Mouse (Mus musculus): ENCODE measurements around the gene Babam2. TPM values are rescaled to one million over a fixed set of nuclear protein-coding genes. Genes with fewer than 3 reads are reported as not detected.

Babam2 gene
- total RNA-seq, 4 experiments from 2014 or later: 43.3 to 54.7 (median 48.8) TPM

DNA sequence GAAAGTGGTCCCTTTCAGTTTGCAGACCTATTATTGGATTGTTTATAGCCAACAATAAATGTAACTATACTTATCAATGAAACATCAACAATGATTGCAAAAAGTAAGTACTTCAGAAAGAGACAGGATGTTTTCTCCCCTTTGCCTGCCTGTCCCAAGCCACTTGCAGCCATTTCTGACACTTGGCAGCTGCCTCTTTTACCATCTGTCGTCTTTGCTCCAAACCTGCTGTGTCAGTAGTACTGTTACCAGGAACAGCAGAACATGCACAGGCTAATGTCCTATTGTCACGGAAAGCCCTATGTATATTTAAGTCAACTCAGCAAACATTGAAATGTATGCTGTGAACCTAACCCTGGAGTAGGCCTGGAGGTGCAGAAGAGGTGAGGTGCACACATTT is 339.4 kb downstream of the Babam2 start:
- DNase-seq (ENCODE audit: low spot score in 2 of 2): no peak

DNA sequence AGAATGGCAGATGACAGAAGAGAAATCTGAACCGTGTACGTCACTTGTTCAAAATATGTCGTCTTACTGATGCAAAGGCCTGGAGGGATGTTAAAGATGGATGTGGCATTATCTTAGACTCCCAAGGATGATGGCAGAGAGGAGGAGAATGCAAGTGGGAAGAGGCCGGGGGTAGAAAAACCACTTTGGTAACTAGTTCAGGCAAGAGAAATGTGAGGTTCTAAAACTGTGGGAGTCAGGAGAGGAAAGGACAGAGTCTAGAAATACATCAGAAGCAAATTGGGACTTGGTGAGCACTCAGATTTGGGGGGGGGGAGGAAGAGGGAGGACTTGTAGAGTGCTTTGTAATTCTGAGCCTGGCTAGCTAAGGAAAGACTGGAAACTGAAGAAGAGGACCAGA is 340.1 kb downstream of the Babam2 start:
- no peak for DNase-seq (ENCODE audit: low spot score in 2 of 2)

DNA sequence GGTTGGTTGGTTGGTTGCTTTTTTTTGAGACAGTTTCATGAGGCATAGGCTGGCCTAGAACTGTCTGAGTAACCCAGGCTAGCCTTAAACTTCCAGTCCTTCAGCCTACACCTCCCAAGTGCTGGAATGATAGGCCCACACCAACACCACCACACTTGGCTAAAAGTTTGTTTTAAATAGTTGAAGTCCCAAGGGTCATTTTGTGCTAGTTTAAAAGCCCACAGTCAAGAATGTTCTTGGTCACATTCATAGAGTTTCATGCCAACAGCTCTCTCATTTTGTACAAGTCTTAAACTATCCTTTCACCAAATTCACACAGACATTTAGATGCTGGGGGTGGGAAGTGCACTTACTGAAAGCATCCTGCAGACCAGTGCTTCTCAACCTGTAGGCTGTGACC is 341.5 kb downstream of the Babam2 start:
- no peak for DNase-seq (ENCODE audit: low spot score in 2 of 2)

DNA sequence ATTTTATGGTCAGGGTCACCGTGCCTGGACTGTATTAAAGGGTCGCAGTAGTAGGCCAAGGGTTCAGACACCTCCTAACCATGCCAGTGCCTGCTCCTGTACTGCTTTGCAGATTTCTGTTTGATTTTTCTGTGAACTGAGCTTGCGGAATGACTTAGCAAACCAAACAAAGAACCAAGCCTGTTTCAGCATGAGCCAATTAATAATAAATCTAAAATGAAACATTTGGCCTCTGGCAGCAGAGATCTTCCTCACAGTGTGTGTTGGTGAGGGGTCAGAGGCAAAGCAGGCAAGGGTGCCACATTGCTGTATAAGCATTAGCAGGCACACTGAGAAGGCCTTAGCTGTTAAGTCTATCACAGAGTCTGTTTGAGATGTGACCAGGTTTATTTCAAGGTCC is 342.0 kb downstream of the Babam2 start:
- DNase-seq (ENCODE audit: low spot score in 2 of 2): no peak

DNA sequence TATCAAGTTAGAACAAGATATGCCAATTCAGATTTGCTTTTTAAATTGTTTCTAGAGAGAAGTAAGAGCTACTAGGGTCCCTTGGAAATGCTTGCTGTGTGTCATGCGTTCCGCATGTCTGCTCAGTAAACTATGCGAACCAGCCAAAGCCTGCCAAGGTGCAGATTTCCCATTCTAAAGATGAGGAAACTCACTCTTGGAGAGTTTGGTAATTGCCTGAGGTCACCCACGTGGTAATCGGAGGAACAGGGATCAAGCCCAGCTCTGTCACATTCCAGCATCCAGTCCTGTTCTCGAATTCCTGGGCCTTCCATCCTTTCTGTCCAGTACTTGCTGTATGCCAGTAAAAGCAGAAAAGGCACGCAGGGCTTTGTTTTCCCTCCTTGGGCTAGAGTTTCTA is 345.7 kb downstream of the Babam2 start:
- no peak for DNase-seq (ENCODE audit: low spot score in 2 of 2)

DNA sequence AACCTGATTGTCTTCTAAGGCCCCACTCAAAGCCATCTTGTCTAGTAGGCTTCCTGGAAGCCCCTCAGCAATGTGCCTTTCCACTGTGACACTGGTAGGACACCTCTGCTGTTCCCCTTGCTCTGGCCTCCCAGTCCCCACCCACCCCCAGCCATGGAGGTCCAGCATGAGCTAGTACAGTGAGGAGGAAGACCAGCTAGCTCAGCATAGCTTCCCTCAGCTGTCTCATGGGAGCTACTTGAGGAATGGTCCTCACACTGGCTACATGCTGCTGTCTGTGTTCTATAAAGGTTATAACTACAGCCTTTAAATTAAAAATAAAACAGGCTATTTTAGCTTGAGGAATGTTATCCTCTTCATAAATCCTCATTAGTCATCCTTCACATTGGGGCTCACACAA is 346.5 kb downstream of the Babam2 start:
- DNase-seq (ENCODE audit: low spot score in 2 of 2): no peak

DNA sequence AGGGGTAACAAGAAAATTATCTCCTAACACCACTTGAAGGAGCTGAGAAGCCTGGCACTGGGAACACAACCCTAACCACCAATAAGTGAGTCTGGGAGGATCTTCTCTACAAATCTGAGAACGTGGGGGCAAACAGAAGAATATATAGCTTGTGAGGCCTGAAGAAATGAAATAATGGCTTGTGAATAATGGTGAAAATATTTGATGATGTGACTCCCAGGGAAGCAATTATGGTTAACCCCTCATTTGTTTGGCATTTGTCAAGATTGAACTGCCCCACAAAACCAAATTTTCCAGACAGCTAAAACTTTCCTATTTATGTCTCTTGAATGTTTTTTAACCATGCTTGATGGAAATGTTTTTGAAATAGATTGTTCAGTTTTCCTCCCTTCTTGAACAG is 354.4 kb downstream of the Babam2 start:
- no peak for DNase-seq (ENCODE audit: low spot score in 2 of 2)

DNA sequence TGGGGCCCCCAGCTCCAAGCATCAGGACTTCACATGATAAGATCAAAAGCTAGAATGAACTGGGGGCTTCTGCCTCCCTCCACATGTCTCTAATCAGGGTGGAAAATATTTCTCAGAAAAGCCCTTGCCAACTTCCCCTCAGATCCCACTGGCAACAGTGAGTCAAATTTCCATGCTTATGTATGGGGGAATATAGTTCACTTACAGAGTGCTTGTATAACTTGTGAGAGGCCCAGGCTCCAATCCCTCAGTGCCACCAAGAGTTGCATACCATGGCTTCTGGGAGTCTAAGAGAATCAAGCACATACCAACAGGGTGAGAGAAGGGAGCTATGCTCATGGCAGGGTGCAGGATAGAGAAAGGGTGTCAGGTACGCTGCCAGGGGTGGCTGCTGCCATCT is 355.0 kb downstream of the Babam2 start:
- no peak for DNase-seq (ENCODE audit: low spot score in 2 of 2)

DNA sequence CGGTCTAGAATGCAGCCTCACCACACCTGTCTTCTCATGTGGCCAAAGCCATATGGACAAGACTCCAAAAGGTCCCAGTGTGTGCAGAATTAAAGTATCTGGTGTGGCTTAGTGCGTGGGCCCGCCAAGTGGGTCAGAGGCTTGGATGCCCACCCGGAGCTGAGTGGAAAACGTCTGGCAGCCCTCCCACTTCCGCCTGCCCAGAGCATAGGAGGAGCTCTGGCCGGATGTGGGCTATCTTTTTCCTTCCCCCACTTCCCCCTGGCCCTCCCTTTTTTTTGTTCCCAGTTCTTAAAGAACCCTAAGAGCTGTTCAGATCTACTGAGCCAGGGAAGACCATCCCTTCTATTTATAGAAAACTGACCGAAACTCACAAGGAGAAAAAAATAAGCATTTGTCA is 356.0 kb downstream of the Babam2 start:
- no peak for DNase-seq (ENCODE audit: low spot score in 2 of 2)

DNA sequence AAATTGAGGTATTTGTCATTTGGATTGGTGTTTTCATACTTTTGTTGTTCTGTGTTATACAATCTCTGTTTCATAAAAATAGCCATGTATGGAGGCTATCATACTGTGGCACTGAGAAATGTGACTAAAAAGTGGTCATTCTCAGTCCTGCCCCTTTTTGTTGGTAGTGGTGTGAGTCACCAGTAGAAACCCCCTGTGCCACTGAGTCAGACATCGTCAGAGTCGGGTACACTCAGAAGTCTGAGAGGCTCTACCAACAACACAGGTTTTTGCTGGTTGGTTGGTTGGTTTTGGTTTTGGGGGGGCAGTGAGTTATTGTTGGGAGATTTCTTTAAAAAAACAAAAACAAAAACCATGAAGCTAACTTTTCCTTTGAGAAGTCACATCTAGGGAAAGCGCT is 358.2 kb downstream of the Babam2 start:
- no peak for DNase-seq (ENCODE audit: low spot score in 2 of 2)

DNA sequence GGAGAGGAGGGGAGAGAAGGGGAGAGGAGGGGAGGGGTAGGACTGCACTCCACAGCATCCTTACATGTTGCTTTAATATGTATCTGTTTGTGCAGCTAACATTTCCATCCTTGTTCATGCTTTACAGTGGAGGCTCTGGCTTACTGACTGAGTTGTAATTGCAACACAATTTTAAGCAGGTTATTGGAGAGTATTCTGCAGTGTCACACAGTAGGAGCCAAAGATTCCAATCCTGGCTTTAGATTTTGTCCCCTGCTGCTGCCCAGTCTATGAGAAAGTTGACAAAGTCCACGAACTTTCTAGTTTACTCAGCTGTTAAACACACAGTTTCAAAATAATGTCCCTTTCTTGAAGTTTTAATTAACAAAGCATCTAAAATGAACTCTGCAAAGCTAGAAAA is 358.6 kb downstream of the Babam2 start:
- no peak for DNase-seq (ENCODE audit: low spot score in 2 of 2)

DNA sequence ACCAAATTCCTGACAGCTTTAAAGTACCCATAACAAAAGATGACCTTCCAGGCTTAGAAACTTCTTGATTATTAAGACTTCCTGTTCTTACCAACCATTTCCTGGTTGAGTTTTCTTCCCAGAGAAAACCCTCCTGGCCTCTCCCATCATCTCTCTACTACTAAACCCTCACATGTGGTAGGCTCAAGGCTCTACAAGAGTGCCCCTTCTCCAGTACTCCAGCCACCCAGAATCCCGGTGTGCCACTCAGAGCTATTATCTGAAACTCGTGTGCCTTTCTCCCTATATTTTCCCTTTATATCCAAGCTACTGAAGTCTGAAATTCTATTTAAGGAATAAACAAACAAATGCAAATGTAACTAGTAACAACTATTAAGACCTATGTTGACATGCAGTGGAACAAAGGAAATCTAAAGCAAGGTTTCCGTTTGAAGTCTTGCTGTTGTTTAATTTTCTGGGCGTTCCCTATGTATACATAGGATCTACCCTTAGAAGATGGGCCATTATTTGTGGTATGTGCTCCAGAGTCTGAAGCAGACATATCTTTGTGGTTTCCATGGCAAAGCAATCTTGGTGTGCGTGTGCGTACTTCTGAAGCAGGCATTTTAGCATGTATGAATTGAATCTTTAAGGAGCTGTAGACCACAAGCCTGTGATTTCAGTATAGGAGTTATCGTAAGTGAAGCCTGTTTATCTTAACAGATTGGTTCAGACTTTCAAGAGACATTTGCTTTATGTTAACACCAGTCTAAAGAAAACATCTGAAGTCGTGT is 361.2 kb downstream of the Babam2 start:
- DNase-seq (ENCODE audit: low spot score in 2 of 2): no peak

DNA sequence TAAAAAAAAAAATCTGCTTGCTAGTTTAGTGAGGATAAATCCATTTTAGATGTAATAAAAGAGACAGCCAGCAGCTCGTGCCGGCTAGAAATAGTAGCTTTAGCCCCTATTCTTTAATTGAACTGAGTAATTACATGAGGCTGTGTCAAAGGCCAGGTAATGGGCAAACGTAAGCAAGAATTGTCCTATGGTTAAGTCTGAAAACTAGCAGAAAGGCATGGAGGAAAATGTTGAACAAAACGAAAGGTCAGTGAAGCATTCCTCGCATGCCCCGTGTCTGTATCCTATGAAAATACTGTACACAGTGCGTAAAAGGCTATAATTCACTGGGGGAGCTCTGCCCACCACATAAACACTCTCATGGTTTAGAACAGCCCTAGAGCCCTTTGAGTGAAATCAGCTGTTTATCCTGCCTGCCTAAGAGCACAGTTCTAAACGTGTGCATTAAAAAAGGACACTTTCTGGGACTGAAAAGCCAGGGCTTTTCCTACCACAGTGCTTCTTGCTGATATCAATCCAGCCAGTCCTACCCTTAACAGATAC is 361.8 kb downstream of the Babam2 start:
- no peak for DNase-seq (ENCODE audit: low spot score in 2 of 2)

DNA sequence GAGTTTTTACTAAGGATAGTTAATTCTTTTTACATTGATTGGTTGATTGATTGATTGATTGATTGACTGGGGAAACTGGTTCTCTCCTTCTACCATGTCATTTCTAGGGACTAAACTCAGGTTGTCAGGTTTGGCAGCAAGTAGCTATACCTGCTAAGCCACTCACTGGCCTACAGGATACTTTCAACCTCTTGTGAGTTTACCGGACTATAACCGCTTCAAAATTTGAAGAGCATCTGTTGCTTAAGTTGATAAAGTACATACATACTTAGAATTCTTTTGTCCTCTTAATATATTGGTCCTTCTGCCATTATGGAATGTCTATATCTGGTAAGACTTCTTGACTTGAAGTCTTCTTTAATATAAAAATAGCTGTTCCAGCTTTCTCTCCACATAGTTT is 363.0 kb downstream of the Babam2 start:
- DNase-seq (ENCODE audit: low spot score in 2 of 2): no peak

DNA sequence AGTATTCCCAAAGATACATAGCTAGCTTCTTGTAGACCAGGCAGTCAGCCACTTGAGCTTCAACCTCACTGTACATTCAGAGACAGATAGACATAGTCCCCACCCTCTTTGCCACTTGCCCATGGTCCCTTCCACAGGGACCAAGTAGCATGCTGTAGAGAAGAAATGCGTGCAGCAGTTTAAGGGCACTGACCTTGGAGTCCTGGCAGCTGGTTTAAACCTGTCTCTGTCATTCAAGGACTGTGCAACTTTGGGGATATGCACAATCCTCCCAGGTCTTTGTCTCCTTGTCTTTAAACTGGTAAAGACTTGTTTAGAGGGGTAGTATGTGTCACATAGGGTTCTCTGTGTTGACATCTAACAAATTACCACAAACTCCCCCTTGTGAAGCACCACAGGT is 364.4 kb downstream of the Babam2 start:
- DNase-seq (ENCODE audit: low spot score in 2 of 2): no peak

DNA sequence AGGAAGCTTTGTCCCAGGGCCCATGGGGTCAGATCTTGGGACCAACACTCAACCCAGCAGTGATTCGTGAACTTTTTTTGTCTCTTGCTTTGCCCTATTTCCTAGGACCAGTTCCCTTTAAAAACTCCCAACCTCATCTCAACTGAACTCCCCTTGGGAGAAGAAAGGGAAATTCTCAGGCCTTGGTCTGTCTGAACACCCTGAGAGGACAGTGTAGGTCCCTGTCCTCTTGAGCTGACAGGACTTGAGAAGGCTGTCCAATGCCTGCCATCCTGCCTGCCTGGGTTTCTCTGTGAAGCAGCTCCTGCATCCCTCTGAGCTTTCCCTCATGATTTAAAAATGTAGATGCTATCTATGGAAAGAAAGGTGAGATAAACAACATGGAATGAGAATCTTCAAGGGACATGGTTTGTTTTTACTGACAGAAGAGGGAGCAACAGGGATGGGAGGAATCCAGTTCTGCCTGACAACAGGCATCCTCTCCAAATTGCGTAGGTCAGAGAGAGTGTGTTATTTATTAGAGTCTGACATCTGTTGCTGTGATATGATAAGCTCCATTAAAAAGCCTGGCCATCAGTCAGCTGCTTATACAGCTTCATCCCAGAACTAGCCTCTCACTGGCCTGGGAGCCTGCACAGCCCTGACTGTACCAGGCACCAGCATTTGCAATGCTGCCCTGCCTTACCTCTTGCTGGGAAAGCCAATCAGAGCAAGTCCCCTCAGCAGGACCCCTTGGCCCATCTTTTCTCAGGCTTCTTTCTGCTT is 367.0 kb downstream of the Babam2 start:
- DNase-seq (ENCODE audit: low spot score in 2 of 2): no peak

DNA sequence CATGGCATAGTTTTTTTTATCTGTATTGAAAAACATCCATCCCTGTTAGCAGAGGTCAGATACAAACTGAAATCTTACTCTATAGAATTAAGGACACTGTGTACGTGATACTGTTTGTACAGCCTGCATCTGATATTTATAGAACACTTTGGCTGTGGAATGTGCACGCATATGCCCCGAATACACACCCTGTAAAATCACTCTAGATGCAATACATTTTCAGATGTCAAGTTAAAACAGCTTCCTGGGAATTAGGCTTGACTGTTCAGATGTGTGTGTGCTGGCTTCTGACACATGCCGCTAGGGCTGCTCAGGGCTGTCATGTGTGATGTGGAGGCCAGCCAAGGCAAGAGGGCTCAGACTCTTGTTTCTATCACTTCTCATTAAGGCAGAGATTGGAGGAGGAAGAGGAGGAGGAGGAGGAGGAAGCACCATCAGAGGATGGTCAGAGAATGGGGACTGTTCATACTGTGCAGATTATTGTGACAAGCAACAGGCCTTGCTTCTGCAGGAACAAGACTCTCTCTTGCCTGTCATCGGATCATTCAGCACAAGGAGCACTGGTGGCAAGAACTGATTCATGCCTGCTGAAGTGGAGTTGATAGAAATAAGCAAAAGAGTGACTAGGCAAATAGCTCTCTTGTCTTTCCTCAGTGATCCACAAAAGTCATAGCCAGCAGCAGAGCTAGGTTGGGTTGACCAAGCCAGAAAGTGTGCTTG is 368.7 kb downstream of the Babam2 start:
- no peak for DNase-seq (ENCODE audit: low spot score in 2 of 2)

DNA sequence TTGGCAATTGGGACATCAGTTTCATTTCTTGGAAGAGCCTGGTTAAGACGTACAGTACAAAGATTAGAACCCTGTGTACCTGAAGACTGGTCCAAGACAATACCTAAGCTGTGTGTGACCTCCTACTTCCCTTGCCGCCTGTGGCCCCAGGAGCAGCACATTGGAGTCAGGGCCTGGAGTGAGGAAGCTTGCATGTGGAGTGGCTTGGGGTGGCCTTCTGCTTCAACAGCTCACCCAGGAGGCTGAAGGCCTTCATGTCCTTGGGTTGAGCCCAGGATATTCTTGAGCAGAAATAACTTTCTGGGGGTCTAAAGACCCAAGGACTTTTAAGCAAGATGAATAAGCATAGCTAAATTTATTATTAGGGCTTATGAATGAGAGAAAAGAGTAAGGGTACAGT is 369.4 kb downstream of the Babam2 start:
- DNase-seq (ENCODE audit: low spot score in 2 of 2): no peak

DNA sequence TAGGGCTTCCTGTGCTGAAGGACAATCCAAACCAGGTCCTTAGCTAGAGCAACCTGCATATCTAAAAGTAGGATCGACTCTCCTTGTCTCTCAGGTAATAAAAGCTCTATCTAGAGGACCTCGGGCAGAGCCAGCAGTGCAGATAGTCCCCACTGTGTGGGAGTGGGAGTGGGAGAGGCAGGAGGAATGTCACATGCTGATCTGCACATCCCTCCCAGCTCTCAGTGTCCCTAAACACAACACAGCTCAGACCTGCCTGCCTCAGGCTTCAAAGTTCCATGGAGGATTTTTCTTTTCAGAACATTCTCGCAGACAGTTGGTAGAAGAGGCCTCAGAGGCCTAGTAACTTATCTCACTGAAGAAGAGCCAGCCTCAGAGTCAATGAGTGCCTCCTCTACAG is 371.1 kb downstream of the Babam2 start:
- no peak for DNase-seq (ENCODE audit: low spot score in 2 of 2)

DNA sequence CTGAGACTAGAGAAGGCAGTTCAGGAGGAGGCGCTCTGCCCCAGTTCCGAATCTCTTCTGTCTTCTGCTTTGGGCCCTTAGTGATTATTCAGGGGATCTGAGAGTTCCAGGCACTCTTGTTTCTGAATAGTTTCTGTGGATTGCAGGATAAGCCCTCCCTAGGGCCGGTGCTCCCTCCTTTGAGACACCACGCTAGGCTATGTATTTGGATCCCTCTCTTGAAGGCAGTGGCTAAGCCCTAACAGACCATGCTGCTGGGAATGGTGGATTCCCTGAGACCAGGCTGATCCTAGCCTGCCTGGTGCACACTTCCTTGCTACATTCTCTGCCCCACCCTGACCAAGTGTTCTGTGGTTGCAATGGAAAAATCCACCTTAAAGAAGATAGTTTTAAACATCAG is 371.6 kb downstream of the Babam2 start:
- DNase-seq (ENCODE audit: low spot score in 2 of 2): no peak

DNA sequence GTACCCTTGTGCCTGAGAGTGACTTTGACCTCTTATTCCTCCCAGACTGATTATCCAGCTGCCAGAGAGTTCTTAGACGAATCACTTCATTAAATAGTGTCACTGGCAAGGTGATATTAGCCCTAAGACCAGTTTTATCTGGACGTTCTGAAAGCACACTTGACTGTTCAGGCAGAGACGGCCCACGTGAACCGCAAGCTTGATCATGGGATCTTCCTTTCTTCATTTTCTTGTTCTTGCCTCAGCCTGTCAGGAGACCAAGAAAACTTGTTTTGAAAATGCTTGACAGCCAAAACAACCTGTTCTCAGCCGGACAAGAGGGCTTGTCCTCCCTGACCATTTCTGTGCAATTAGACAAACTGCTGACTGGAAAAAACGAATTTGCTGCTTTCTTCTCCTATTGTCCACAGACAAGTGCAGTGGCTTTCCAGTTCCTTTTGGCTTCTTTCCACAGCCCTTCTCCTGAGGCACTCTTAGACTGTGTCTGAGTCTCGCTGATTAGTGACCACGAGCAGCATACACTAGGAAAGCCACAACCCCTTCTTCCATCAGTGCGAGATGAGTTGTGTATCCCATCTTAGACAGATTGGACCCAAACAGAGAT is 372.2 kb downstream of the Babam2 start:
- no peak for DNase-seq (ENCODE audit: low spot score in 2 of 2)

DNA sequence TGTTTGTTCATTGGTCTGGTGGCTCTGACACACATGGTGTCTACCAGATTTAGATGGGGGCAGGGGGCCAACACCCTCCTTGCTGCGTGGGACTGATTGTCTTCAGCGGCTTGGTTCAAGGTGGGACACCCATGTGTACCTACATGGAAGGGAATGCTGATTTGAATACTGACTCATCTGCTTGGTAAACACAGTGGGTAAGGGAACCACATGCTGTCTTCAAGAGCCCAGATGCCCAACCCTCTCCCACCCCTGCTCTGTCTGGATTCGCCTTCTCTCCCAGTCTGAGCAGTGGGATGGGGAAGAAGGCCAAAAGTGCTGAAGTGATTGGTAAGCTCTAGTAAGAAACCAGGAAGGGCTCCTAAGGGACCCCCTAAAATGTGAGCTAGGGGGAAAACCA is 373.3 kb downstream of the Babam2 start:
- DNase-seq (ENCODE audit: low spot score in 2 of 2): peak in 1 of 2 experiments; percentile 61

Measured in left cerebral cortex, adult 8-10 months (tissue).